Mouse (Mus musculus): ENCODE measurements around the gene Zp1. TPM values are rescaled to one million over a fixed set of nuclear protein-coding genes. Genes with fewer than 3 reads are reported as not detected.

Gene Zp1
- polyA plus RNA-seq, 1 experiment from 2014 or later, result 0.33 TPM

GRCm38 (mm10) chr19:10914870-10915269 is 5.6 kb downstream of the Zp1 start:
- no peak for ATAC-seq (ENCODE audit: low FRiP score, low TSS enrichment)

DNA sequence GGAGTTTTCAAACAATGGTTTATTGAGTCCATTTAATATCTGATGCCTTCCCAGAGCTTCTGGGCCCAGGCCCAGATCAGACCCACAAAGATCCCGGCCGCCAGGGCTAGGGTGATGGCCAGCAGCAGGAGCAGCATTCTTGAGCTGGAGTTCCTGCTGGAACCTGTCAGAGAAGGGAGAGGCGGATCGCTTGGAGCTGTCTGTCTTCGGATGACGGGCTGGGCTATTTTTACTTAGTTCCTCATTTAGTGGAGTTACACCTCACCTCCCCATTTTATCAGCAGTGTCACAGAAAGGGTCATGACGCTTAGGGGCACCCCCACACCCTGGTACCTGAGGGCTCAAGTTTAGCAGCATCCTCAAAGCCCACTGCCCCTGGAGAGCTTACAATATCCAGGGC is 6.1 kb downstream of the Zp1 start:
- ATAC-seq (ENCODE audit: low FRiP score, low TSS enrichment) (no peak), DNase-seq (no peak)
- no peak overlapping the region for H3K27ac ChIP-seq (replicated peaks; ENCODE audit: low read depth, low read length)
- H3K27me3 ChIP-seq (ENCODE audit: control insufficient read depth, insufficient read depth, low read length), result no peaks in the 10 kb centered on the region
- 84% methylated on average over 7 of the region's 7 CpGs for WGBS
- H3K9me3 ChIP-seq (ENCODE audit: control insufficient read depth, low read length), result no peaks in the 10 kb centered on the region
- H3K9ac ChIP-seq (replicated peaks; ENCODE audit: low read length), result no peak overlapping the region
- H3K4me1 ChIP-seq (ENCODE audit: control insufficient read depth, insufficient read depth, low read length), result no peaks in the 10 kb centered on the region
- H3K36me3 ChIP-seq (ENCODE audit: control insufficient read depth, insufficient read depth, low read length), result no peaks in the 10 kb centered on the region; the same call in 1 of the 2 replicates
- no peak overlapping the region for H3K4me2 ChIP-seq (ENCODE audit: low read length)
- no peak overlapping the region for H3K4me3 ChIP-seq (replicated peaks; ENCODE audit: low read depth, low read length)

More at GRCm38 (mm10) chr19:10914870-10915269, 5.6 kb downstream of the Zp1 start:
- Histone ChIP-seq H3K36me3 (ENCODE audit: control insufficient read depth, insufficient read depth, low read length) (no peaks in the 10 kb centered on the region), H3K27me3 (ENCODE audit: control insufficient read depth, insufficient read depth, low read length) (no peaks in the 10 kb centered on the region), H3K9ac (replicated peaks; ENCODE audit: low read length) (no peak overlapping the region), H3K4me1 (ENCODE audit: control insufficient read depth, insufficient read depth, low read length) (no peaks in the 10 kb centered on the region), H3K4me2 (ENCODE audit: low read length) (no peak overlapping the region), H3K4me3 (replicated peaks; ENCODE audit: low read depth, low read length) (no peak overlapping the region), H3K27ac (replicated peaks; ENCODE audit: low read depth, low read length) (no peak overlapping the region), H3K9me3 (ENCODE audit: control insufficient read depth, low read length) (no peaks in the 10 kb centered on the region)
- WGBS, result 76% methylated on average over 2 of the region's 2 CpGs
- no peak for DNase-seq

- 90% methylated on average over 6 of the region's 6 CpGs for WGBS
- peaks cover 36% of the 10 kb centered on the region for H3K36me3 ChIP-seq (ENCODE audit: control insufficient read depth, insufficient read depth, low read length)
- no peak overlapping the region for H3K4me3 ChIP-seq (replicated peaks; ENCODE audit: low read depth, low read length)
- DNase-seq (no peak), ATAC-seq (ENCODE audit: low FRiP score, low TSS enrichment) (no peak)
- no peaks in the 10 kb centered on the region for H3K4me1 ChIP-seq (ENCODE audit: control insufficient read depth, insufficient read depth, low read length)
- no peak overlapping the region for H3K27ac ChIP-seq (replicated peaks; ENCODE audit: low read depth, low read length)
- no peak overlapping the region for H3K9ac ChIP-seq (replicated peaks; ENCODE audit: low read length)
- no peak overlapping the region for H3K4me2 ChIP-seq (ENCODE audit: low read length)
- H3K27me3 ChIP-seq (ENCODE audit: control insufficient read depth, insufficient read depth, low read length), result no peaks in the 10 kb centered on the region
- no peaks in the 10 kb centered on the region for H3K9me3 ChIP-seq (ENCODE audit: control insufficient read depth, low read length)
Measured at GRCm38 (mm10) chr19:10909087-10909721, 11.2 kb downstream of the Zp1 start.

GRCm38 (mm10) chr19:10907891-10908290 is 12.5 kb downstream of the Zp1 start:
- no peak overlapping the region for H3K4me3 ChIP-seq (replicated peaks; ENCODE audit: low read depth, low read length)
- peak; percentile 77 for DNase-seq
- ATAC-seq (ENCODE audit: low FRiP score, low TSS enrichment), result no peak
- H3K27ac ChIP-seq (replicated peaks; ENCODE audit: low read depth, low read length), result no peak overlapping the region
- H3K27me3 ChIP-seq (ENCODE audit: control insufficient read depth, insufficient read depth, low read length), result no peaks in the 10 kb centered on the region
- H3K9me3 ChIP-seq (ENCODE audit: control insufficient read depth, low read length), result no peaks in the 10 kb centered on the region
- no peak overlapping the region for H3K9ac ChIP-seq (replicated peaks; ENCODE audit: low read length)
- 52% methylated on average over 3 of the region's 3 CpGs for WGBS
- peaks cover 49% of the 10 kb centered on the region for H3K36me3 ChIP-seq (ENCODE audit: control insufficient read depth, insufficient read depth, low read length)
- no peaks in the 10 kb centered on the region for H3K4me1 ChIP-seq (ENCODE audit: control insufficient read depth, insufficient read depth, low read length)
- no peak overlapping the region for H3K4me2 ChIP-seq (ENCODE audit: low read length)

- no peak overlapping the region for H3K27ac ChIP-seq (replicated peaks; ENCODE audit: low read depth, low read length)
- ATAC-seq (ENCODE audit: low FRiP score, low TSS enrichment), result no peak
- WGBS, result 84% methylated on average over 5 of the region's 5 CpGs
- no peak overlapping the region for H3K4me3 ChIP-seq (replicated peaks; ENCODE audit: low read depth, low read length)
- no peak overlapping the region for H3K4me2 ChIP-seq (ENCODE audit: low read length)
- no peaks in the 10 kb centered on the region for H3K9me3 ChIP-seq (ENCODE audit: control insufficient read depth, low read length)
- no peaks in the 10 kb centered on the region for H3K4me1 ChIP-seq (ENCODE audit: control insufficient read depth, insufficient read depth, low read length)
- peaks cover 71% of the 10 kb centered on the region for H3K36me3 ChIP-seq (ENCODE audit: control insufficient read depth, insufficient read depth, low read length)
- no peak overlapping the region for H3K9ac ChIP-seq (replicated peaks; ENCODE audit: low read length)
- H3K27me3 ChIP-seq (ENCODE audit: control insufficient read depth, insufficient read depth, low read length), result no peaks in the 10 kb centered on the region
- no peak for DNase-seq
Measured at GRCm38 (mm10) chr19:10905728-10906000, 14.8 kb downstream of the Zp1 start.

- no peak for ATAC-seq (ENCODE audit: low FRiP score, low TSS enrichment)
- H3K9me3 ChIP-seq (ENCODE audit: control insufficient read depth, low read length), result no peaks in the 10 kb centered on the region
- peaks cover 76% of the 10 kb centered on the region for H3K36me3 ChIP-seq (ENCODE audit: control insufficient read depth, insufficient read depth, low read length)
- WGBS, result 70% methylated on average over 7 of the region's 7 CpGs
- H3K27ac ChIP-seq (replicated peaks; ENCODE audit: low read depth, low read length), result no peak overlapping the region
- no peak overlapping the region for H3K4me2 ChIP-seq (ENCODE audit: low read length)
- no peaks in the 10 kb centered on the region for H3K27me3 ChIP-seq (ENCODE audit: control insufficient read depth, insufficient read depth, low read length)
- DNase-seq, result no peak
- no peak overlapping the region for H3K4me3 ChIP-seq (replicated peaks; ENCODE audit: low read depth, low read length)
- H3K9ac ChIP-seq (replicated peaks; ENCODE audit: low read length), result no peak overlapping the region
- H3K4me1 ChIP-seq (ENCODE audit: control insufficient read depth, insufficient read depth, low read length), result no peaks in the 10 kb centered on the region
Measured at GRCm38 (mm10) chr19:10904927-10905727, 15.3 kb downstream of the Zp1 start.

- Histone ChIP-seq H3K4me3 (replicated peaks; ENCODE audit: low read depth, low read length) (no peak overlapping the region), H3K4me2 (ENCODE audit: low read length) (no peak overlapping the region), H3K9ac (replicated peaks; ENCODE audit: low read length) (no peak overlapping the region), H3K27me3 (ENCODE audit: control insufficient read depth, insufficient read depth, low read length) (no peaks in the 10 kb centered on the region), H3K27ac (replicated peaks; ENCODE audit: low read depth, low read length) (no peak overlapping the region), H3K36me3 (ENCODE audit: control insufficient read depth, insufficient read depth, low read length) (peaks cover 83% of the 10 kb centered on the region), H3K4me1 (ENCODE audit: control insufficient read depth, insufficient read depth, low read length) (no peaks in the 10 kb centered on the region), H3K9me3 (ENCODE audit: control insufficient read depth, low read length) (no peaks in the 10 kb centered on the region)
- no peak for DNase-seq
- no peak for ATAC-seq (ENCODE audit: low FRiP score, low TSS enrichment)
- 92% methylated on average over 5 of the region's 5 CpGs for WGBS
Measured at GRCm38 (mm10) chr19:10904512-10904911, 15.9 kb downstream of the Zp1 start.

- no peak for DNase-seq
- Histone ChIP-seq H3K9me3 (ENCODE audit: control insufficient read depth, low read length) (no peaks in the 10 kb centered on the region), H3K9ac (replicated peaks; ENCODE audit: low read length) (no peak overlapping the region), H3K27ac (replicated peaks; ENCODE audit: low read depth, low read length) (no peak overlapping the region), H3K4me3 (replicated peaks; ENCODE audit: low read depth, low read length) (no peak overlapping the region), H3K27me3 (ENCODE audit: control insufficient read depth, insufficient read depth, low read length) (no peaks in the 10 kb centered on the region), H3K4me2 (ENCODE audit: low read length) (no peak overlapping the region), H3K4me1 (ENCODE audit: control insufficient read depth, insufficient read depth, low read length) (peaks cover 9% of the 10 kb centered on the region), H3K36me3 (ENCODE audit: control insufficient read depth, insufficient read depth, low read length) (peaks cover 84% of the 10 kb centered on the region)
- no peak for ATAC-seq (ENCODE audit: low FRiP score, low TSS enrichment)
- WGBS, result 94% methylated on average over 5 of the region's 5 CpGs
Measured at GRCm38 (mm10) chr19:10901046-10901445, 19.4 kb downstream of the Zp1 start.

DNA sequence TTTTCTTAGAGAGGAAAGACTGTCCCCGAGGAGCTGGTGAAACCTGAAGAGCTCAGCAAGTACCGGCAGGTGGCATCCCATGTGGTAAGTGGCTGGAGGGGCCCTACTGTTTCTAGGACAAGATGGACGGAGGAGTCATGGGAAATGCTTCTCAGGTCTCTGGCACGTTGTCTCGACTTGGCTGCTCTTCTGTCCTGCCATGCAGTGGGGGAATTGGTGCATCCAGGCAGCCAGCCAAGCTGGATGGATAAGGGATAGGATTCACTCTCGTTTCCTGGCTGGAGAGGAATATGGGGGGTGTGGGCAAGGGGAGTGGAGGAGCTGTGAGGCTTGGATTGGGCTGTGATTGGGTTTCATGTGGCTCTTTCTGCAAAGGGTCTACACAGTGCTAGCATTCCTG is 20.1 kb downstream of the Zp1 start:
- no peak overlapping the region for H3K9ac ChIP-seq (replicated peaks; ENCODE audit: low read length)
- DNase-seq (no peak), ATAC-seq (ENCODE audit: low FRiP score, low TSS enrichment) (no peak)
- no peaks in the 10 kb centered on the region for H3K9me3 ChIP-seq (ENCODE audit: control insufficient read depth, low read length)
- peaks cover 12% of the 10 kb centered on the region for H3K4me1 ChIP-seq (ENCODE audit: control insufficient read depth, insufficient read depth, low read length)
- 91% methylated on average over 6 of the region's 6 CpGs for WGBS
- H3K36me3 ChIP-seq (ENCODE audit: control insufficient read depth, insufficient read depth, low read length), result peaks cover 77% of the 10 kb centered on the region
- no peak overlapping the region for H3K4me2 ChIP-seq (ENCODE audit: low read length)
- H3K27me3 ChIP-seq (ENCODE audit: control insufficient read depth, insufficient read depth, low read length), result no peaks in the 10 kb centered on the region
- no peak overlapping the region for H3K27ac ChIP-seq (replicated peaks; ENCODE audit: low read depth, low read length)
- H3K4me3 ChIP-seq (replicated peaks; ENCODE audit: low read depth, low read length), result no peak overlapping the region

Measured in midbrain, embryonic 14.5 days (tissue).